Mouse (Mus musculus) lung, postnatal 10 days (tissue): ENCODE measurements at regions not wholly inside any gene's neighbourhood (a gene's known extent, or its start where the extent isn't known, plus 50 kb on each side); places are given as distances from the start of the nearest gene placed in this dataset.

ENCODE experiments used
- DNase-seq: peaks from one replicate; pipeline ENCODE4 v3.0.0; 2021

- DNase-seq: no peak
Observed at GRCm38 (mm10) chr13:55953426-55953825, 117.4 kb upstream of the Pitx1 start.

GRCm38 (mm10) chr13:55950773-55951172 lies 114.8 kb upstream of the Pitx1 start:
- DNase-seq: no peak

- no peak for DNase-seq
Observed at GRCm38 (mm10) chr13:55948591-55948990, 112.6 kb upstream of the Pitx1 start.

- DNase-seq: no peak
Observed at GRCm38 (mm10) chr13:55948144-55948543, 112.2 kb upstream of the Pitx1 start.

GRCm38 (mm10) chr13:55937417-55937816 lies 101.4 kb upstream of the Pitx1 start:
- no peak for DNase-seq

- no peak for DNase-seq
Observed at GRCm38 (mm10) chr13:55937000-55937399, 101.0 kb upstream of the Pitx1 start.

- DNase-seq: no peak
Observed at GRCm38 (mm10) chr13:55930637-55931036, 94.6 kb upstream of the Pitx1 start.

- DNase-seq: no peak
Observed at GRCm38 (mm10) chr13:55929814-55930213, 93.8 kb upstream of the Pitx1 start.

DNA sequence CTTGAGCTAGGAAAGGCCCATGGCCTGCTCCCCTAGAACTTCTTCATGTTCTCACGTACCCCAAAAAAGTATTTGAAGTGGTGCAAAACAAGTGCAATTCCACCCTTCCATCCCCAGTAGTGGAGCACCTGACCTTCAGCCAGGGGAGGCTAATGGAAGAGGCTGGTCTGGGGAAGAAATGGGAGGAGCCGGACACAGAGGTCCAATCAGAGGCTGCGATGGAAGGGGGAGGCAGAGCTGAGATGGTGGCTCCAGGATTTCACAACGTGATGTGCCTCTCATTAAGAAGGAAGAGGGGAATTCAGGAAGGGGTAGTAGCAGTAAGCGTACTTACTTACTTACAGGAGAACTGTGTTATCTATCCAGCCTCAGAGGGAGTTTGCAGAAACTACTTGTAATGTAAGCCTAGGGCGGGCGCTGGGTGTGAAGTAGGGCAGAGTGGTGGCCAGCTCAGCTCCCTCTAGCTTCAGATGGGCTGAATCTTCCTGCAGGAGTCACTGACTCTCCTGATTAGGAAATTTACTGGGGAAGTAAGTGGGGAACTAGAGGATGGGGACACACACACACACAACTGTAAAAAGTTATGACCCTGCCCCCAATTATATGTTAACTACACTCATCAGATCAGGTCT lies 87.6 kb upstream of the Pitx1 start:
- peak; percentile 44 for DNase-seq

- no peak for DNase-seq
Observed at GRCm38 (mm10) chr13:55917316-55917715, 81.3 kb upstream of the Pitx1 start.

- DNase-seq: peak; percentile 33
Observed at GRCm38 (mm10) chr13:55912271-55912711, 76.3 kb upstream of the Pitx1 start.

DNA sequence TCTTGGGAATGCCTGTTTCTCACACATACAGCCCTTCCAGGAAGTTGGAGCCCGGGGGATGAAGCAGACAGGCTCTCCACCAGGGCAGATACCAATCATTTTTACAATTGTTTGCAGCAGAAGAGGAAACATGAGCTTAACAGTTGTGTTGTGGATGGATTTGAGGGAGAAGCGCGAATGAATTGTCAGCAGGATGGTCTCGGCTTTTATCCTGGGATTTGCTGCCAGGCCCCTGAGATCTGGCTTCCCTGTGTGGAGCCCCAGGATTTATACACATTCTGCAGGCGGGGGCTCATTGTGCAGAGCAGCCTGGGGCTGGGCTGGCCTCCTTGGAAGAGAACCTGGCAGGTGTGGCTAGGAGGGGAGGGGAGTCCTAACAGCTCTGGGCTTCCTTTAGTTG lies 73.9 kb upstream of the Pitx1 start:
- DNase-seq: no peak

DNA sequence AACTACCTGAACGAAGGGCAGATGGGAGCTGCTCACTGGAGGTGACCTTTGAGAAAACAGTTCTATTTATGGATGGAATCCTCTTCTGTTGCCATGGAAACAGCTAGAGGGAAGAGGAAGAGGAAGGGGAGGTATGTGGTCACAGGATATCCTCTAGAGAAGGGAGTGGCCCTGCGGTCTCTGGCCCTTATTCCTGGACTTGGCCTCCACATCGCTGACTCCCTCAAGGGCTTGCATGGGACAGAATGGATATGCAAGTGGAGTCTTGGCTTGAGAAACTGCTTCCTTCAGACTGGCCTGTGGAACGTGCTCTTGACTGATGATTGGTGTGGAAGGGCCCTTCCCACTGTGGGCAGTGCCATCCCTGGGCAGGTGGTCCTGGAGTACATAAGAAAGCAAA lies 68.9 kb upstream of the Pitx1 start:
- DNase-seq: no peak

DNA sequence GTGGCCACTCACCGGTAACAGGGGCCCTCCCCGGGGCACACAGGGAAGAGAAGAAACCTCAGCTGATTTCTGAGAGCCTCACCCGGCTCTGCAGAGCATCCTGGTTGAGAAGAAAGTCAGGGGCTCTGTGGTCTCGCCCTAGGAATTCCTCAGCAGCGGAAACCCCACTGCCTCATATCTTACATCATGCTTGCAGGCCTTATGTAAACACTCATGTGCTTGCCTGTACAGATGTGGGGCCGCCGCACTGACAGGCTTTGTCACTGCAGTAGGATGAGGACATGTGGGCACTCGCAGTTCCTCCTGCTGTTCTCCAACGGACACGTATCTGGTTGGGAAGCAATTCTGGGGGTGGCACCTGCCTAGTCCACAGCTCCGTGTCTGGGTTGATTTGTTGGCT lies 66.3 kb upstream of the Pitx1 start:
- no peak for DNase-seq

DNA sequence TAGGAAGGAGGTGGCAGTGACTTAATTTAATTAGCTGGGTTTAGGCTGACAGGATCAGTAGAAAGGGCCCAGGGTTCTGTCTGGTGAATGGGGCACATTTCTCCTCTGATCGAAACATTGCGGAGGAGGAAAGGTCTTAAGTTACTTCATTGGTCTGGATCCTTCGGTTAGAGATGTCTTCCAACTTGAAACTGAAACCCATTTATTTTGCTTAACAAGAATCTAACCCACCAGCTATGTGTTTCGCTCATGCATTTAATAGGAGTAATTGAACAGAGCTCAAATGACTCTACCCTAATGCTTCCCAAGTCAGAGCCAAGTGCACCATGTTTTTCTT lies 64.2 kb upstream of the Pitx1 start:
- no peak for DNase-seq

- DNase-seq: no peak
Observed at GRCm38 (mm10) chr13:55899501-55900189, 63.7 kb upstream of the Pitx1 start.

DNA sequence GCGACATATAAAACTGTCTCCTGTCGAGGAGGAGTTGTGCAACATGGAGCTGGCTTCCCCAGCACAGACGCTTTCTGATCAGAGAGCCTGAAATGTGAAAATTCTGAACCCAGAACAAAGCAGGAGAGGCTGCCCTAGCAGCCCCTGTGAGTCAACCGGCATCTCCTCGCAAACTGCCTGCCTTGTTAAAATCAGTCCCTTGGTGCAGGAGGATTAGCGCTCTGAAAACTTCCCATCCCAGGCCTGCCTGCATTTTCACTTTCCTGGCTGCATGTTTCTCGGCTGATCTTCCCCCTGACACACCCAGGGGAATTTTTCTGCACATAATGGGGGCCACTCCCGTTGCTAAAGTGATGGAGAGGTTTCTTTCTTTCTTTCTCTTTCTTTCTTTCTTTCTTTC lies 63.0 kb upstream of the Pitx1 start:
- DNase-seq: no peak

- DNase-seq: no peak
Observed at GRCm38 (mm10) chr13:55898257-55898950, 62.4 kb upstream of the Pitx1 start.

- no peak for DNase-seq
Observed at GRCm38 (mm10) chr13:55895505-55895904, 59.5 kb upstream of the Pitx1 start.

DNA sequence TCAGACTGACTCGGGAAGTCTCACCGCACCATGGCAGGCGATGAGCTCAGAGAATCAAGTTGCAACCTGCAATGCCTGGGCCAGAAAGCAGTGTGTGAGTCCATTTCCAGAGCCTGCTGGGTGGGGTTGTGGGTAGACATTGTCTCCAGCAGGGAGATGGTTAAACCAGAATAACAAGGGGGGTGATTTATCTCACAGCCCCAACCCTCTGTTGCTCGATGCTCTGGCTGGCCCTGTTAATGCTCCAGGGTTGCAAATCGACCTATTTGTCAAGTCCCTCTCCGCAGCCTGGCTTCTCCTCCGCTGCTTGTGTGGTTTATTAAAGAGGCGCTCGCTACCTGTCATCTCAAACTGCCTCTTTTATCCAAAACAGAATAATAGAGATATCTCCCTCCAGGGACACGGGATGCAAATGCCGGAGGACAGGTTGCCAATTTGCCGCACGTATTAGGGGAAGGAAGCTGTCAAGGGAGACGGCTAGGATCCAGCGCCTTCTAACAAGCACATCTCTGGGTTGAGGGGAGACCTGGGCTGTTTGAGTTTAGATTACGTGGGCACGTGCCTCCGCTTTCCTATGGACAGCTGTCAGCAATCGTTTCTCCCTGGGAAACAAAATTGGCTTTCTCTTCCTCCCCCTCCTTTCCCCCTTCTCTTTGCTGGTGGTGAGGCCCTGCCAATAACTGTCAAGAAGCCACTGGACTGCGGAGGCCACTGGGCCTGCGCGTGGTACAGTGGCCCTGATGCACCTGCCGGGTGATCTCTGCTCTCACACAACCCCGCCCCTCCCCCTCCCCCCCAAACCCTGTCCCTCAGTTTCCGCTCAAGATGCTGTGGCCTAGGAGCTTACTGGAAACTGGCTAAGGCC lies 57.4 kb upstream of the Pitx1 start:
- DNase-seq: no peak

- no peak for DNase-seq
Observed at GRCm38 (mm10) chr13:55892250-55892649, 56.3 kb upstream of the Pitx1 start.

DNA sequence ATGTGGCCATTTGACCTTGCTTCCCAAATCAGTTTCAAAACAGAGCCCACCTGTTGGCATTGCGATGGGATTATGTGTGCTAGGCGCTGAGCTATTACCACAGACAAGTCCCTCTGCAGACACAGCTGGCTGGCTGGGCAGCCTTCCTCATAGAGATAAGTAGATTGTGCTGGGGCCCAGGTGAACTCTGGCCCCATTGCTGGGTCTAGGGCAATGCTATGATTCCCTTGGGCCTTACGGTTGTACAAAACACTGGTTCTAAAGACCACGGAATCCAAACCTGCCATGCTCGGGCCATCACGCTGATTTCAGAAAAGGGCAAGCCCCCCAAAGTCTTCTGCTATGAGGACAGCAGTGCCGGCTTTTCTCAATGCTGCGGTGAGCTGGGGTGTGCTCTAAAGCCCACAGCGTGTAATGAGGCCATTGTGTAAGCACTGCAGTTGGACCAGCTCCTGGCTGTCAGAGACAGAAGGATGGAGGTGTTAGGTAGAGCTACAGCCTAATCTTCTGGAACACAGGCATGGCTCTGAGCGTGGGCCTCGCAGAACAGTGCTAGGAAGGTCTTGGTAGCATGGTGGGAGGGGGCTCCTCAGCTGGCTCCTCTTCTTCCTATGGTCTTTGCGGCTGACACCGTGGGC lies 51.2 kb upstream of the Pitx1 start:
- DNase-seq: no peak
